Mouse (Mus musculus) adrenal gland, adult 18-20 months (tissue): Measurements from ENCODE around the gene Jmjd4. TPM values are rescaled to one million over a fixed set of nuclear protein-coding genes. Genes with fewer than 3 reads are reported as not detected.

Experiments
- DNase-seq, 2 experiments: peaks; one replicate each; pipeline ENCODE4 v3.0.0; 2021 to 2022; ENCODE audit warnings: low spot score in 2 of 2
- long read RNA-seq, 2 experiments: library from polyadenylated mRNA; stranded (forward); transcript quantifications; one replicate each; pipeline ENCODE4 v2.0.0; 2021
- total RNA-seq, 2 experiments: library from RNA; stranded (reverse); gene quantifications; 1 replicate in 1 of 2; 2 replicates in 1 of 2; pipeline ENCODE4 v1.2.3; 2021

Jmjd4 gene
- total RNA-seq, result 10 to 100 TPM in 1 of 2 experiments, 1 to 10 TPM in 1; 9.7 to 10.7 TPM
- long read RNA-seq, experiment 1, full-length matches to known transcripts, result 5 of 7 reads
- long read RNA-seq, experiment 1, partial matches to known transcripts, result 0 of 7 reads
- long read RNA-seq, experiment 1, other reads (novel, unspliced or antisense), result 2 of 7 reads
- long read RNA-seq, experiment 2, full-length matches to known transcripts, result 6 of 12 reads
- long read RNA-seq, experiment 2, partial matches to known transcripts, result 1 of 12 reads
- long read RNA-seq, experiment 2, other reads (novel, unspliced or antisense), result 5 of 12 reads

DNA sequence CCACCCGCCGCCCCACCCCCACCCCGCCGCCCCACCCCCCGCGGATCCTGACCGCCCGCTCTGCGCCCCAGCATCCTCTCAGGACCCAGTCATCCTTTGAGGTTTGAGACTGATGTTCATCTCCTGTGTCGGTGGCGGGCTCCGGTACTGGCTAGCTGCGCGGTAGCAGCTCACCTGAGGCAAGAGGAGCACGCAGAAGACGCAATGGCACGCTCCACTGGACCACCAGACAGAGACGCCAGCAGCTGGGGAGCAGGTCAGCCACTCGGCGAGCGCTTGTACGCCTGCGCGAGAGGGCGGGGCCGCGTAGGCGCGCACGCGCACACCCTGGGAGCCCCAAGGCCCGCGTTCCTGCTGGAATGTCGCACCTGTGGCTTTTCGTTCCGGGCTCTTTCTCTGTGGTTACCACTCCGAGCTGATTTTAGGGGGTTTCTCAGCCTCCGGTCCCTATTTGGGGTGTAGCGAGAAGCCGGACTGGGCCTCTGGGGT is at the start of gene Jmjd4:
TSS of gene Jmjd4 (plus strand) at position 305 of the 489 bp plus-strand sequence.
- DNase-seq, result peak; percentile 93 to 94

GRCm38 (mm10) chr11:59400876-59401275 is 49.0 kb upstream of the Jmjd4 start:
- no peak for DNase-seq

DNA sequence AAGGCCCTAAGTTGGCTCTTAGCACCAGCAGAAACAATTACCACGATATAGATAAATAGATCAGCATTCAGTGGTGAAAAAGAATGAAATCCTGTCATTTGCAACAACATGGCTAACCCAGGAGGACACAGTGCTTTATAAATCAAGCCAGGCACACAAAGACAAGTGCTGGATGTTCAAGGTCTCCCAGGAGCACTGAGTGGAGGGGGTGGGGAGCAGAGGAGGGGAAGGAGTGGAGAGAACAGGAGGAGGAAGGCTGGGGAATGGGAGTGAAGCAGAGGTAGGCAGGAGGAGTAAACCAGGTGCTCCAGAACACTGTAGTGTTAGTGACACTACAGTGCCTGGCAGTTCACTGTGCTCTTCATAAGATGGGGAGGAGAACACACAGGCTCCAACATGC is 44.1 kb upstream of the Jmjd4 start:
- no peak for DNase-seq

GRCm38 (mm10) chr11:59410851-59411250 is 39.0 kb upstream of the Jmjd4 start:
- peak in 1 of 2 experiments; percentile 33 for DNase-seq

GRCm38 (mm10) chr11:59412058-59412457 is 37.8 kb upstream of the Jmjd4 start:
- no peak for DNase-seq

- DNase-seq, result no peak
These were observed 36.6 kb upstream of the Jmjd4 start for GRCm38 (mm10) chr11:59412999-59413863.

DNA sequence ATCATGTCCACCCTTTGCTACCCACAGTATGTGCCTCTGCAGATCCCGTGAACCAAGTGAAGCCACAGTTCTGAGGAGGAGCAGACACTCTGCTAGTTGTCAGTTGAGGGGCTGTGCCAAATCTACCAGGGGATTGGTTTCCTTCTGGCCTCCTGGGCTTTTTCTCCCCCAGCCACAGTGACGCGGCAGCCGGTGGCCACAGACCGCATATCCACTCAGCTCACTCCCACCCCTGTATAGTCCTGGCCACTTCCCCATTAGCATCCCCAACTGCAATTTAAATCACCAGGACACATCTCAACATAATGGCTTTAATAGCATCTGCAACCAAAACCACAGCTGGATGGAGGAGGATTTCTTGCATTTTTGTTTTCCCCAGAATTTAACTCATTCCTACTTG is 31.1 kb upstream of the Jmjd4 start:
- no peak for DNase-seq

- no peak for DNase-seq
These were observed 28.4 kb upstream of the Jmjd4 start for GRCm38 (mm10) chr11:59421436-59421835.

DNA sequence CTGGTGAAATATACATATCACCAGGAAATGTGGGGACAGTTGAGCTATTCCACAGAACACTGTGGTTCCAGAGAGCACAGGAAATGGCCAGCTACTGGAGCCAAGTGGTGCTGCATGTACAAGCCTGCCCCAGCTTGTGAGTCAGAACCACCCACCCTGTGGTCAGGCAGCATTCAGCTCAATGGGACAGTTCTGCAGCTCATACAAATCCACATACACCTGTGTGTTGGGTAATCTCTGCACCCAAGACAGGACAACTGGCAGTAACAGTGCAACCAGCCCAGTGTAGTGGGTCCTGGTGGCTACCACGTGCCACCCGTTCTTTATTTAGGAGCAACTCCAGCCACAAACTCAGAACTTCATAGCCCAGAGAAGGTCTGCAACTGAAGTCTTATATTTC is 27.9 kb upstream of the Jmjd4 start:
- DNase-seq, result no peak

GRCm38 (mm10) chr11:59423010-59423588 is 26.7 kb upstream of the Jmjd4 start:
- DNase-seq, result no peak

DNA sequence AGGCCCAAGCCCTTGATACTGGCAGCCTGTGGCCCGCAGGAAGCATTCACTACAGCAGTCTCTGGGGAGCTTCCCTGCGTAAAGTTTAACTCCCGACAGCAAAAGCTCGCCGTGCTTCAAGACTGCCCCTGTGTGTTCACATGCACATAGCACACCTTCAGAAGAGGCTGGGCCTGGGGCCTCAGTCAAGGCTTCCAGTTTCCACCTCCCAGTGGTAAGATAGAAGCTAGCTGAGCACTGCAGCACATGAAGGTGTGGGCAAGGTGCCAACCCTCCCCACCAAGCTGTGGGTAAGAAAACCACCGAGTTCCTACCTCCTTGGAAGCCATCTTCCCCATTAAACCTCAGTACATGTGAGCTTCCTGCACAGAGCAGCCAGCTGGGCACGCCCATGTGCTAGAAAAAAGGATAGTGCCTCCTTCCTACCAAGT is 24.2 kb upstream of the Jmjd4 start:
- no peak for DNase-seq

- DNase-seq, result no peak
These were observed 21.7 kb upstream of the Jmjd4 start for GRCm38 (mm10) chr11:59428057-59428660.

DNA sequence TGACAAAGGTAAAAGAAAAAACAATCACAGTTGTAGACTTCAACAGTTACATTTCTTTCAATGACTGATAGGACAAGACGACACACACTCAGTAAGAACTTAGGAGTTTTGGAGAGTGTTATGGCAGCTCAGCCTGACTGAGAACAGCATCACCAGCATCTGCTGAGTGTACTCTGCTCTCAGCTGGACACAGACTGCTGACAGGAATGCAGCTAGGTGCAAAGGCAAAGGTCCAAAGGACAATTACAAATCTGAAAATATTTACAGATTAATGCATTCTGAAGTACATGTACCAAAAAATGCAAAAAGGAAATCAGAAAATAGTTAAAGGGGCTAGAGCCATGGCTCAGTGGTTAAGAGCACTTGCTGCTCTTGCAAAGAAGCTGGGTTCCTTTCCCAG is 19.9 kb upstream of the Jmjd4 start:
- DNase-seq, result no peak

DNA sequence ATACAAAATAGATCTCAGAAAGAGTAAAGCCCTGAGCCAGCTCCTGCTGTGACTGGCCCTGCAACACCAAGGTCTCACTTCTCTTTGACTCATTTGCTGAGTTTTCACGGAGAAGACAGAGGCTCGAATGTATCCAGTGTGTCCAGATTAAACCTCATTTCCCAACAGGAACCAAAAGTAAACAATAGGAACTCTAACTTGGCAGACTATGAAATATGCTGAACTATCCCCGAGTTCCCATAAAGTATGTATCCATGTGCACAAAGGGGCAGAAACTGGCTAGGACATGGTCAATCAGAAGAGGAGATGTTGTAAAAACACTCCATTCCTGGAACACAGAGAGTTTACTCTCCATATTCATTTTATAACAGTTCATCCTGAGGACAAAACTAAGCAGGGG is 17.6 kb upstream of the Jmjd4 start:
- DNase-seq, result no peak

GRCm38 (mm10) chr11:59437954-59438353 is 11.9 kb upstream of the Jmjd4 start:
- no peak for DNase-seq

DNA sequence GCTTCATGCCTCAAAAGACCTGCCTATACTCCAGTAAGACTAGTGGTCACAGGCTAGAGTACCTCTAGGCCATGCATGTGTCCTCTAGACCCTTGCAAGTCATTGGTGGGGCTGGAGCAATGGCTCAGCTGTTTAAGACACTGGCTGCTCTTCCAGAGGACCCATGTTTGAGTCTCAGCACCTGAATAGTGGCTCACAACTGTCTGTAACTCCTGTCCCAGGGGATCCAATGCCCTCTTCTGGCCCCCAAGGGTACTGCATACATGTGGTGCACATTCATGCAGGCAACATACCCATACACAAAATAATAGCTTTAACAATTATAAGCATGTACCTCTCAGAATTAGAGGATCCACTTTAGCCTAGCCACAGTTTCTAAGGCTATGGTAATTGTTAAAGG is 6.7 kb upstream of the Jmjd4 start:
- peak in 1 of 2 experiments; percentile 12 for DNase-seq

DNA sequence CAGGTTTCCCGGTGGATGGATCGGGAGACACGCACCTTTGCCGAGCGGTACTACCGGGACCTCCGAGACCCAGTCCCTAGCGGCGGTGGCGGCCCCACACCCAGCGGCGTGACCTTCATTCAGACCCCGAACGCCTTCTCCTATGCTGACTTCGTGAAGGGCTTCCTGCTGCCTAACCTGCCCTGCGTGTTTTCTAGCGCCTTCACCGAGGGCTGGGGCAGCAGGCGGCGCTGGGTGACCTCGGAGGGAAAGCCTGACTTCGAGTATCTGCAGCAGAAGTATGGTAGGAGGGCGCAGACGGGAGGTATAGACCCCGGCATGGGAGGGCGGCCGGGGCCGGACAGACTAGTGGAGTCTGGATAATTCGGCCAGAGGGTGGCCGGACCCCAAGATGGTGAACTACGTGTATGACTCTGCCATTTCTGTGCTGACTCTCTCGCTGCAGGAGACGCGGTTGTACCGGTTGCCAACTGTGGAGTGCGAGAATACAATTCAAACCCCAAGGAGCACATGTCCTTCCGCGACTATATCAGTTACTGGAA is 456 bp downstream of the Jmjd4 start:
- peak; percentile 54 to 59 for DNase-seq

- peak in 1 of 2 experiments; percentile 12 for DNase-seq
These were observed 1.2 kb downstream of the Jmjd4 start, which contains the start of gene Snap47 for GRCm38 (mm10) chr11:59451086-59451485. Gene Snap47, minus strand, starts transcription at chr11:59451186.

DNA sequence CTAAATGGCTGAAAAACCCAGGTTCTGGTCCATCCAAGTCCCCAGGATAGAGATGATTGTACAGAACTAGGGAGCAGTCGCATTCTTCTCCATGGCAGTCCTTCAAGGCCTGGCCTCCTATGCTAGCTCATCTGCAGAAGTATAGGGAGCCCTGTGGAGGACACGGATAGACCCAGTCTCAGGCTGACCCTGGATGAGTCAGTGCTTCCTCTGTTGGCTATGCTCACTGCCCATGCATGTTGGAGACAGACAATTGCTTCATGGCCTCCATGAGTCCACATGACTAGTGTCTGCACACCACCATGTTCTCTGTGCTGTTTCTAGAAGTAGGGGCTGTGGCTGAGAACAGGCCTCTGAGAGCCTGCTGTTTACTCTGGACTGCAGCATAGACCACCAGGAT is 6.5 kb downstream of the Jmjd4 start:
- DNase-seq, result no peak

DNA sequence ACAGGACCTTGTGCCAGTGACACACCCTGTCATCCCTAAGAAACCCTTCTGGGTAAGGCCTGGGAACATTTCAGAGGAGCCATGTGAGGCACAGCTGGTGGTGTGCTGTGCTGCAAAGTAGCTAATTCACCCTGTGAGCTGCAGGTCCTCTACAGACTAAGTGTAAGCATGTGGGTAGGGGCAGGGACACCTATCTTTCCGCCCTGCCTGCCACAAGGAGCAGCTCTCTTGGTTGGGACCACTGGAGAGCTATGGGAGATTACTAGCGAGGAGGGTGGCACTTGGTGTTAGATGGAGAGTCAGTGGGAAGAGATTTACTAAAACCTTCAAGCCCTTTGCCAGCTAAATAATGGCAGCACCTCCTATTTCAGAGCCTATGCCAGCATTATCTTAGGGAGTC is 7.0 kb downstream of the Jmjd4 start:
- no peak for DNase-seq

GRCm38 (mm10) chr11:59458973-59459372 is 9.1 kb downstream of the Jmjd4 start:
- peak; percentile 33 to 46 for DNase-seq
